Comparison of ENCODE assay signal across 8 mouse cellular contexts in genomic region chr9:15305503-15306397, GRCm38 (mm10). TPM values are rescaled to one million over a fixed set of nuclear protein-coding genes. Genes with fewer than 3 reads are reported as not detected.
A peak's percentile ranks its signal among the peaks of the same experiment; 100 is the strongest.
DNase-seq lines count a peak whose midpoint lies in the region; ATAC-seq lines count a peak whose summit lies in the region.

Gene Taf1d, plus strand, starts transcription at chr9:15306214.

- H3K4me3 ChIP-seq in heart, embryonic 14.5 days (ENCODE audit: control insufficient read depth in 1 of 2, insufficient read depth in 1 of 2, low read depth in 1 of 2, low read length in 2 of 2) = peak within 1 kb of the TSS; percentile 84 to 92
- H3K4me3 ChIP-seq in liver, embryonic 13.5 days (replicated peaks) = peak within 1 kb of the TSS; percentile 91
- peak within 1 kb of the TSS; percentile 98 for H3K4me3 ChIP-seq in stomach, embryonic 16.5 days (replicated peaks; ENCODE audit: low read length)

- H3K9ac ChIP-seq in heart, embryonic 14.5 days (ENCODE audit: low read length) = peak within 1 kb of the TSS; percentile 98
- H3K9ac ChIP-seq in liver, embryonic 13.5 days = peak within 1 kb of the TSS; percentile 96
- H3K9ac ChIP-seq in stomach, embryonic 16.5 days (ENCODE audit: low read length) = peak within 1 kb of the TSS; percentile 98

- WGBS in heart, embryonic 14.5 days = 12% methylated on average over 45 of the region's 45 CpGs
- WGBS in liver, embryonic 13.5 days (ENCODE audit: insufficient replicate concordance) = 9% methylated on average over 45 of the region's 45 CpGs
- 11% methylated on average over 45 of the region's 45 CpGs for WGBS in stomach, embryonic 16.5 days

- peak; percentile 95 for ATAC-seq in CD4-positive, CD25-positive, alpha-beta regulatory T cell, adult 4 months
- ATAC-seq in heart, embryonic 14.5 days (ENCODE audit: insufficient number of reproducible peaks, insufficient read depth, low FRiP score, low read depth) = peak; percentile 96
- ATAC-seq in liver, embryonic 13.5 days (ENCODE audit: low read depth) = peak; percentile 94
- peak; percentile 97 for ATAC-seq in stomach, embryonic 16.5 days (ENCODE audit: insufficient read depth, low FRiP score)

- H3K4me2 ChIP-seq in heart, embryonic 14.5 days (ENCODE audit: low read length) = peak within 1 kb of the TSS; percentile 83
- H3K4me2 ChIP-seq in liver, embryonic 13.5 days = peak within 1 kb of the TSS; percentile 93
- H3K4me2 ChIP-seq in stomach, embryonic 16.5 days (ENCODE audit: low read depth, low read length) = peak within 1 kb of the TSS; percentile 73

- H3K27ac ChIP-seq in heart, embryonic 14.5 days (replicated peaks in 1 of 2; ENCODE audit: control insufficient read depth in 1 of 2, insufficient read depth in 1 of 2, low read depth in 2 of 2, low read length in 2 of 2) = peak within 1 kb of the TSS; percentile 90 to 93
- peak within 1 kb of the TSS; percentile 92 for H3K27ac ChIP-seq in liver, embryonic 13.5 days
- peak within 1 kb of the TSS; percentile 96 for H3K27ac ChIP-seq in stomach, embryonic 16.5 days (ENCODE audit: low read length)

- peaks cover 31% of the 10 kb centered on the region for H3K36me3 ChIP-seq in heart, embryonic 14.5 days (ENCODE audit: control insufficient read depth, insufficient read depth, low read length)
- peaks cover 35% of the 10 kb centered on the region for H3K36me3 ChIP-seq in liver, embryonic 13.5 days
- H3K36me3 ChIP-seq in stomach, embryonic 16.5 days (ENCODE audit: control insufficient read depth, insufficient read depth, low read length) = peaks cover 15% of the 10 kb centered on the region

- H3K4me1 ChIP-seq in heart, embryonic 14.5 days (ENCODE audit: control insufficient read depth in 2 of 2, insufficient read depth in 2 of 2, low read length in 2 of 2) = peaks cover 2 to 17% of the 10 kb centered on the region in 2 experiments; a peak in 3 of 4 replicates
- peaks cover 60% of the 10 kb centered on the region for H3K4me1 ChIP-seq in liver, embryonic 13.5 days (replicated peaks)
- peaks cover 20% of the 10 kb centered on the region for H3K4me1 ChIP-seq in stomach, embryonic 16.5 days (ENCODE audit: control insufficient read depth, insufficient read depth, low read length)

- no peaks in the 10 kb centered on the region for H3K9me3 ChIP-seq in heart, embryonic 14.5 days (ENCODE audit: control insufficient read depth, low read length)
- H3K9me3 ChIP-seq in liver, embryonic 13.5 days (replicated peaks) = no peaks in the 10 kb centered on the region
- no peaks in the 10 kb centered on the region for H3K9me3 ChIP-seq in stomach, embryonic 16.5 days (replicated peaks; ENCODE audit: control insufficient read depth, low read length)

- DNase-seq in c-Kit-negative CD71-positive TER-119-positive erythroid progenitor cells, embryonic 14.5 days (ENCODE audit: low read depth, low spot score) = peak; percentile 93
- peak; percentile 91 for DNase-seq in fibroblast of lung, adult 2 months (ENCODE audit: low read depth)
- peak; percentile 97 for DNase-seq in kidney, postnatal 14 days
- peak; percentile 96 for DNase-seq in liver, embryonic 13.5 days
- peak; percentile 97 for DNase-seq in neural tube, embryonic 10.5 days (ENCODE audit: extremely low spot score, low spot score)

- H3K27me3 ChIP-seq in heart, embryonic 14.5 days (ENCODE audit: control insufficient read depth, insufficient read depth, low read length) = no peaks in the 10 kb centered on the region
- H3K27me3 ChIP-seq in liver, embryonic 13.5 days = no peaks in the 10 kb centered on the region
- no peaks in the 10 kb centered on the region for H3K27me3 ChIP-seq in stomach, embryonic 16.5 days (ENCODE audit: control insufficient read depth, insufficient read depth, low read length)

RNA-seq across cellular contexts. Expression of gene Taf1d, which starts in this region (rescaled TPM):
- 100 to 1,000 TPM; 115 to 148 TPM for polyA plus RNA-seq in CD4-positive, CD25-positive, alpha-beta regulatory T cell, adult 4 months (2017; shearing (Covaris generic))
- 42.5 and 48.4 TPM in 2 replicates for polyA plus RNA-seq in heart, embryonic 14.5 days (2014; fragmentation: Nextera tagmentation; extraction: Ambion mirVana)
- polyA plus RNA-seq in liver, embryonic 13.5 days (2015; fragmentation: Nextera tagmentation; extraction: Ambion mirVana) = 46.4 and 54.0 TPM in 2 replicates
- 55.2 and 70.1 TPM in 2 replicates for polyA plus RNA-seq in stomach, embryonic 16.5 days (2015; fragmentation: Nextera tagmentation; extraction: Ambion mirVana)

Comparison
In these comparisons a context has a peak if more than half of its experiments do, and no peak if none do; other contexts are left out.
1. Peak in every context shown above with its lines: DNase-seq, ATAC-seq, H3K4me3 ChIP-seq and H3K27ac ChIP-seq.